Mouse (Mus musculus) liver, postnatal 0 days (tissue): ENCODE measurements at regions not wholly inside any gene's neighbourhood (a gene's known extent, or its start where the extent isn't known, plus 50 kb on each side); places are given as distances from the start of the nearest gene placed in this dataset.

ENCODE experiments used
- ATAC-seq: fragments of 200-750 bp; cut with Nextera tagmentation; 2 replicates; pipeline ENCODE4 v1.8.0; 2017; ENCODE audit warnings: mild to moderate bottlenecking, moderate library complexity
- DNase-seq: peaks from one replicate; pipeline ENCODE4 v3.0.0-alpha.2; 2016
- H3K27ac ChIP-seq: fragments of 300-500 bp; sonication (generic); 2 replicates; pipeline ENCODE4 v1.5.1; 2014; ENCODE audit warnings: antibody characterized with exemption, moderate library complexity, mild to moderate bottlenecking, low read depth
- H3K27me3 ChIP-seq: fragments of 300-500 bp; sonication (generic); 2 replicates; pipeline ENCODE4 v1.6.1; 2014; ENCODE audit warnings: low read length, control low read depth, mixed read lengths; ENCODE audit not compliant: insufficient read depth
- H3K36me3 ChIP-seq: fragments of 300-500 bp; sonication (generic); replicated peaks from 2 replicates; pipeline ENCODE4 v1.6.1; 2014; ENCODE audit warnings: mild to moderate bottlenecking, control low read depth, low read length, moderate library complexity, mixed read lengths; ENCODE audit not compliant: insufficient read depth
- H3K4me1 ChIP-seq: fragments of 300-500 bp; sonication (generic); 2 replicates; pipeline ENCODE4 v1.6.1; 2014; ENCODE audit warnings: antibody characterized with exemption, mild to moderate bottlenecking, control low read depth; ENCODE audit not compliant: insufficient read depth
- H3K4me2 ChIP-seq: fragments of 300-500 bp; sonication (generic); 2 replicates; pipeline ENCODE4 v1.6.1; 2014; ENCODE audit warnings: low read depth, mild to moderate bottlenecking, low read length, moderate library complexity, mixed read lengths
- H3K4me3 ChIP-seq: fragments of 300-500 bp; sonication (generic); 2 replicates; pipeline ENCODE4 v1.5.1; 2014; ENCODE audit warnings: low read depth, low read length
- H3K9ac ChIP-seq: fragments of 300-500 bp; sonication (generic); replicated peaks from 2 replicates; pipeline ENCODE4 v1.6.1; 2014; ENCODE audit warnings: mild to moderate bottlenecking, moderate library complexity
- H3K9me3 ChIP-seq: fragments of 300-500 bp; sonication (generic); 2 replicates; pipeline ENCODE4 v1.6.1; 2016; ENCODE audit warnings: mild to moderate bottlenecking, control low read depth, low read length, mixed read lengths
- CTCF ChIP-seq: sonication (generic); IDR thresholded peaks from 2 replicates; pipeline ENCODE4 v1.5.1; 2016; ENCODE audit warnings: antibody characterized with exemption, low read depth
- EP300 ChIP-seq: IDR thresholded peaks from 2 replicates; pipeline ENCODE4 v1.6.1; 2016; ENCODE audit warnings: antibody characterized with exemption, low read depth, mild to moderate bottlenecking
- WGBS: fragments of 180-500 bp; shearing (Covaris S2); extraction: QIAGEN DNeasy Blood & Tissue Kit; methylation state at CpG from one replicate; pipeline ENCODE4 v1.1.7; 2014; ENCODE audit not compliant: insufficient replicate concordance; 5-methylcytosine and 5-hydroxymethylcytosine counted together

DNA sequence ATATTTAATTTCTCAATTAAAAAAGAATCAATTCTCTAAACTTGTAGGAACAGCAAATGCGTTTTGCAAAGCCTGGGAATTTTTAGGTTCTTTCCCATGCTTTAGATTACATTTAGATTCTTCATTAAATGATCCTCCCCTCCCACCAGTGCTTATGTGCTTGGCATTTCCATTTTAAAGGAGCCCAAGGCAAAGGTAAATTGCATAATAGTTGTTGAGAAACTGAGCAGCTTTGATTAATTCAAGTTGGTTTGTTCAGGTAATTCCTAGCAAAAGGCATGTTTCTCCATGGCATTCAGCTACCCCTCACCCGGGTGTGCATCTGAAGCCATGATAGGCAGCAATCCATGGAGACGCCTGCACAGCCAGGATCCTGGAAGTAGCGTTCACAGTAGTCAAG lies 570.8 kb upstream of the Auts2 start:
- H3K4me2 ChIP-seq = no peak overlapping the region
- H3K27ac ChIP-seq = no peak overlapping the region
- no peaks in the 10 kb centered on the region for H3K36me3 ChIP-seq
- ATAC-seq (no peak), DNase-seq (no peak)
- no peaks in the 10 kb centered on the region for H3K9me3 ChIP-seq
- H3K27me3 ChIP-seq = no peaks in the 10 kb centered on the region
- H3K4me3 ChIP-seq = no peak overlapping the region
- TF ChIP-seq EP300 (no peak), CTCF (no peak)
- 79% methylated on average over 4 of the region's 4 CpGs for WGBS
- no peaks in the 10 kb centered on the region for H3K4me1 ChIP-seq
- no peak overlapping the region for H3K9ac ChIP-seq

DNA sequence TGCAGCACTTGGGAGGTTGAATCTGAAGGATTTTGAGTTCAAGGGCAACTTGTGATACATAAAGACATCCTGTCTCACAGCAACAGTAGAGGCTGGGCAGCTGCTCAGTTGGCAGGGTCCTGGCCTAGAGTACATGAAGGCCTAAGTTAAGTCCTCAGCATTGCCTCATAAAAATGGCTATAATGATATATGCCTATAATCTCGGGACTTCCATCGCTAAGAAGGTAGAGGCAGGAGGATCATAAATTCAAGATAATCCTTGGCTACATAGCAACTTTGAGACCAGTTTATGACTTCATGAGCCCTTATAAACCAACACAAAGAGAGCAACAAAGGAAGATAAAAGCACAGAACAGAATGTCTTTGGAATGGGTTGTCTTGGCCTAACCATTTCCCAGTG lies 570.0 kb upstream of the Auts2 start:
- Histone ChIP-seq H3K4me1 (no peaks in the 10 kb centered on the region), H3K27ac (no peak overlapping the region), H3K36me3 (no peaks in the 10 kb centered on the region), H3K4me2 (no peak overlapping the region), H3K9me3 (no peaks in the 10 kb centered on the region), H3K4me3 (no peak overlapping the region), H3K27me3 (no peaks in the 10 kb centered on the region), H3K9ac (no peak overlapping the region)
- no peak for TF ChIP-seq EP300
- TF ChIP-seq CTCF = no peak
- 88% methylated on average over 2 of the region's 2 CpGs for WGBS
- DNase-seq (no peak), ATAC-seq (no peak)

DNA sequence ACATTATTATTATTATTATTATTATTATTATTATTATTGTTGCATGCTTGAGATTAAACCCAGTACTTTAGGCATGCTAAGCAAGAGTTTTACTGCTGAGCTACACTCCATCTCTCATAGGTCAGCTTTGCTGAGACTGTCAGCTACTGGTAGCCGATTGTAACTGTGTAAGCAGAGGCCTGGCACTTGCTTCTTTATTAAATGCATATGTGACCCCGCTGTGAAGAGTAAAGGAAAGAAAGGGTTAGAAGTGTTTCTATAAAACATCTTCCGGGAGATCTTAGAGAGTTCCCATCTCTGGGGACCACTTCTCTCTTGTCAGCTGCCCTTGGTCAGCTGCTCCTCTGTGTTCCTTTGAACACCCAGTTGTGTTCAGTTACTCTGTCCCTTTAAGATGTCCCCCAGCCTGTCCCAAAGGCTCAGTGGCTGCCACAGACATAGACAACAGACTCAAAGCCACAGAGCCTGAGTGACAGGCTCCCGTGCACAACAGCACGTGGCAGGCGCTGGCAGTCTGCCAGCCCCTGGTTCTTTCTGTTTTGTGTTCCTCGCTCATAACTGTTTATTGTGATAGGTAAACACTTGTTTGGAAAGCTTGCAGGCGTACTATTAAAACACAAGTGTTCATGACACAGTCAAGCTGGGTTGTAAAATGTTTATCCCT lies 563.7 kb upstream of the Auts2 start:
- TF ChIP-seq EP300 (no peak), CTCF (no peak)
- Histone ChIP-seq H3K27ac (no peak overlapping the region), H3K4me2 (no peak overlapping the region), H3K4me1 (no peaks in the 10 kb centered on the region), H3K9ac (no peak overlapping the region), H3K36me3 (no peaks in the 10 kb centered on the region), H3K9me3 (no peaks in the 10 kb centered on the region), H3K4me3 (no peak overlapping the region), H3K27me3 (no peaks in the 10 kb centered on the region)
- no peak for DNase-seq
- 54% methylated on average over 8 of the region's 8 CpGs for WGBS
- no peak for ATAC-seq

DNA sequence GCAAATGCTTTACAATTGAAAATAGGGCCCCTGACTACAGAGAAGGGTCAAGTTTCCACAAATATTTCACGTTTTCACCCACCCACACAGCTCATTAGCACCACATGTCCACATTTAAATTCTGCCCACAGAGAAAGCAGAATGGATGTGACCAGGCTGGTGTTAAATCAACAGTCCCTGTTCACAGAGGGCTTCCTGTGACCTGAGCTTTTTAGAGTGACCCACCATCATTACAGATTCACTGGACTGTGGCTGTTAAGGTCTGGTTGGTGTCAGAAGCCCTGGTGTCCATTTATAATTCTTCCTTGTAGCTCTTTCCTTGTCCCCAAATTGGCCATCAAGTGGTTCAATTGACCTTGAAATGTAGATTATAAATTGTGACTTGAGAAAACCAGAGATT lies 553.2 kb upstream of the Auts2 start:
- ATAC-seq = no peak
- Histone ChIP-seq H3K36me3 (no peaks in the 10 kb centered on the region), H3K4me3 (no peak overlapping the region), H3K9ac (no peak overlapping the region), H3K27me3 (no peaks in the 10 kb centered on the region), H3K4me1 (no peaks in the 10 kb centered on the region), H3K9me3 (no peaks in the 10 kb centered on the region), H3K27ac (no peak overlapping the region), H3K4me2 (no peak overlapping the region)
- no peak for DNase-seq
- 50% methylated on average over 1 of the region's 1 CpGs for WGBS
- TF ChIP-seq EP300 (no peak), CTCF (no peak)

DNA sequence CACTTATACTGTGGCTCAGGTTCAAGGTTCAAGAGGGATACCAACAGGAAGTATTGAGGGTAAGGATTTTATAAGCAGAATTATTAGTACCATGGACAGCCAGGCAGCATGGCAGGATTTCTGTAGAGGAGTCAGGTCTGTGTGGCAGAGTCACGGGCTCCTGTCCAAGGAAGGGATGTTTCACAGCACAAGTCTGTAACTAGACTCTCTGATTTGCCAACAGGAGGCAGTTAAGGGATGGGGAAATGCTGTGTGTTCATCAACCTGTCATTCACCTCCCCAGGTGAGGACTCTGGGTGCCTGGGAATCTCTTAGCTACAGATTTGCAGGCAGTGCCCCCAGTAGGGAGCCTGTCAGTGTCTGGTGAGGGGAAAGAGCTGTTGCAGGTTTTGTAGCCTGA lies 541.7 kb upstream of the Auts2 start:
- no peak overlapping the region for H3K4me3 ChIP-seq
- H3K9ac ChIP-seq = no peak overlapping the region
- H3K9me3 ChIP-seq = no peaks in the 10 kb centered on the region; the same call in 1 of the 2 replicates
- no peaks in the 10 kb centered on the region for H3K4me1 ChIP-seq
- no peaks in the 10 kb centered on the region for H3K36me3 ChIP-seq
- H3K27me3 ChIP-seq = no peaks in the 10 kb centered on the region
- no peak overlapping the region for H3K27ac ChIP-seq
- TF ChIP-seq CTCF (no peak), EP300 (no peak)
- 50% methylated on average over 1 of the region's 1 CpGs for WGBS
- ATAC-seq (no peak), DNase-seq (no peak)
- no peak overlapping the region for H3K4me2 ChIP-seq

DNA sequence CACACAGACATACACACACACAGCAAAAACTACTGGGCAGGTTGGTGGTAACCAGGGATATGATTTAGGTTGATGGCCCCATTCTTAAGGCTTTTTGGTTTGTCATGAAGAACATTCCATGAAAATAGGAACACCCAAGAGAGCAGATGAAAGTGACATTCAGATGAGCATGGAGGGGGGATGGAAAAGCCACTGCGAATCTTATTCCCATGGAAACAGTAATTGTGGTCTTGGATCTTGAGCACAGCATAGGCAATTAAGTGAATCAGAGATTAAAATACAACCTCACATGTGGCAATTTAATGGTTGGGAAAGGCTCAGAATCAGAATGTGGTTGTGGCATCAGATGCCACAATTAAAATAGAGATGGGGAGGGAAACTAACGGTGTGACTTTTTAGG lies 537.6 kb upstream of the Auts2 start:
- H3K4me1 ChIP-seq = no peaks in the 10 kb centered on the region
- no peaks in the 10 kb centered on the region for H3K27me3 ChIP-seq
- no peak for ATAC-seq
- no peak overlapping the region for H3K4me2 ChIP-seq
- no peaks in the 10 kb centered on the region for H3K9me3 ChIP-seq
- no peak for DNase-seq
- no peak for TF ChIP-seq CTCF
- no peak for TF ChIP-seq EP300
- no peak overlapping the region for H3K27ac ChIP-seq
- 76% methylated on average over 2 of the region's 2 CpGs for WGBS
- no peaks in the 10 kb centered on the region for H3K36me3 ChIP-seq
- no peak overlapping the region for H3K9ac ChIP-seq
- no peak overlapping the region for H3K4me3 ChIP-seq

DNA sequence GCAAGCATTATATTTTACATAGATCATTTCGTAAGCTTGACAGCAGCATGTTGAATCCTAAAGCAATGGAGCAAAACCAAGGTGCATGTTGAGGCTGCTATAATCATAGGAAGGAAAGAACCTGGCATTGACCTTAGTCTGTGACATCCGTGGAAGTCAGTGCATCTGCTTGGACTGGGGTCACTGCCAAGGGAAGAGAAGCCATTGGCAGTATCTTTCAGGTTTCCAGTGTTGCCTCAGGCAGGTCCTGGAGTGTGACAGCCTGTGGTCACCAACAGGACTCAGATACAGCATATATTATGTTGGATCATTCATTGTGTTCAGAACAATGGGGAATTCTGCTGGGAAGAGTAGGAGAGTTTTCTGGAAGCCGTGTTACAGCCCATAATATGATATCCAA lies 535.8 kb upstream of the Auts2 start:
- H3K27me3 ChIP-seq = no peaks in the 10 kb centered on the region
- no peak overlapping the region for H3K4me3 ChIP-seq
- WGBS = 65% methylated on average over 3 of the region's 3 CpGs
- no peaks in the 10 kb centered on the region for H3K9me3 ChIP-seq
- DNase-seq (no peak), ATAC-seq (no peak)
- H3K4me2 ChIP-seq = no peak overlapping the region
- H3K4me1 ChIP-seq = no peaks in the 10 kb centered on the region
- no peak overlapping the region for H3K9ac ChIP-seq
- TF ChIP-seq CTCF (no peak), EP300 (no peak)
- no peak overlapping the region for H3K27ac ChIP-seq
- no peaks in the 10 kb centered on the region for H3K36me3 ChIP-seq
